Mouse (Mus musculus) embryonic facial prominence, embryonic 10.5 days (tissue): ENCODE measurements around the gene Pelo. TPM values are rescaled to one million over a fixed set of nuclear protein-coding genes. Genes with fewer than 3 reads are reported as not detected.
A peak's percentile ranks its signal among the peaks of the same experiment; 100 is the strongest.

ENCODE experiments used
- DNase-seq: peaks from one replicate; pipeline ENCODE4 v3.0.0-alpha.2; 2017; ENCODE audit warnings: low spot score
- H3K27ac ChIP-seq: fragments of 300-500 bp; sonication (generic); replicated peaks from 2 replicates; pipeline ENCODE4 v1.5.1; 2016; ENCODE audit warnings: mild to moderate bottlenecking
- H3K27me3 ChIP-seq: fragments of 300-500 bp; sonication (generic); replicated peaks from 2 replicates; pipeline ENCODE4 v1.6.1; 2016; ENCODE audit warnings: low read depth, mild to moderate bottlenecking; ENCODE audit not compliant: poor library complexity, severe bottlenecking
- H3K36me3 ChIP-seq: fragments of 300-500 bp; sonication (generic); replicated peaks from 2 replicates; pipeline ENCODE4 v1.6.1; 2016; ENCODE audit warnings: mild to moderate bottlenecking, moderate library complexity
- H3K4me1 ChIP-seq: fragments of 300-500 bp; sonication (generic); 2 replicates; pipeline ENCODE4 v1.6.1; 2016
- H3K4me3 ChIP-seq: fragments of 300-500 bp; sonication (generic); 2 replicates; pipeline ENCODE4 v1.5.1; 2016; ENCODE audit warnings: mild to moderate bottlenecking, moderate library complexity
- H3K9me3 ChIP-seq: fragments of 300-500 bp; sonication (generic); 2 replicates; pipeline ENCODE4 v1.6.1; 2016; ENCODE audit warnings: mild to moderate bottlenecking
- WGBS: fragments of 180-500 bp; shearing (Covaris S2); methylation state at CpG from one replicate; pipeline ENCODE4 v1.1.7; 2016; 5-methylcytosine and 5-hydroxymethylcytosine counted together
- polyA plus RNA-seq: library from polyadenylated mRNA; unstranded; fragments of >200 nt; fragmentation: Nextera tagmentation; extraction: Ambion mirVana; gene quantifications from 2 replicates; pipeline ENCODE4 v1.2.1, GENCODE M21; 2016

Pelo gene
- polyA plus RNA-seq = 5.6 and 6.0 TPM in 2 replicates

DNA sequence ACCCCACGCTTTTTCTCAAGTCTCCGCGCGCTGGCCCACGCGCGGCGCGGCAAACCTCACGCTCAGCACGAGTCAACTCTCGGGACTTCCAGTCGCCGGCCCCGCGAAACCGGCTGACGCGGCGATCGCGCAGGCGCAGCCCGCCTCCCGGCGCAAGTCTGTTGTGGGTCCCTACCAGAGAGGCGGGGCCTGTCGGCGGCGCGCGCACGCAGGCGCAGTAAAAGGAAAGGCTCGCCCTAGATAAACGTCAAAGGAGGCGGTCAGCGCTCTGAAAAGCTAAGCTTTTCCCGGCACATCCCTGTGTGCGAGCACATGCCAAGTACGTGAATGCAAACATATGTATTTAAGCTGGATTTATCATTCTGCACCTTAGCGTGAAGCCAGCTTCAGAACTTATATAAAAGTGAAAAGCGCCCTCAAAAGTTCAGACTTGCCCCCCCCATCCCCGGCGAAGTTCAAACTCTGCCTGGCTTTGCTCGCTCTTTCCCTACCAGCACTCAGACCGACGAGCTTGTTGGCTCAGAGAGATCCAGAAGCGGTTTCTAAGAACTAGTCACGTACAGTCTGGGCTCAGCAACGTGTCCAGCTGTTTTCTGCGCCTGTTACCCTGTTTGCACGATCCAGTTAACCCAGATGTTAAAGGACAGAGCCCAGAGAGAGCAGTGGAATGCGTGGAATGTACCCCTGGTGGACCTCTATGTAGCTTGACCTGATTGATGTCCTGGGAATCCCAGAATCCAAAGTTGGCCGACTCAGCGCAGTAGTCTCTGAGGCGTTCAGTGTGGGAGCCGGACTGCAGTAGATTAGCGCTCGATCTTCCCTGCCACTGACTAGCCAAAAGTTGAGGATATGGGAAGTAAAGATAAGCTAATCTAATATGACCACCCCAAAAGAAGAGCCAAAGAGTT lies at the start of gene Pelo:
TSS of gene Pelo (minus strand) at position 118 of the 908 bp plus-strand sequence.
- H3K4me1 ChIP-seq = peaks cover 22% of the 10 kb centered on the region
- H3K4me3 ChIP-seq = peak within 1 kb of the TSS; percentile 69
- WGBS = 1% methylated on average over 60 of the region's 60 CpGs
- peaks cover 38% of the 10 kb centered on the region for H3K36me3 ChIP-seq
- no peaks in the 10 kb centered on the region for H3K27me3 ChIP-seq
- H3K9me3 ChIP-seq = peaks cover 6% of the 10 kb centered on the region; the same call in 1 of the 2 replicates
- peak within 1 kb of the TSS; percentile 91 for H3K27ac ChIP-seq
- DNase-seq = peak; percentile 94

DNA sequence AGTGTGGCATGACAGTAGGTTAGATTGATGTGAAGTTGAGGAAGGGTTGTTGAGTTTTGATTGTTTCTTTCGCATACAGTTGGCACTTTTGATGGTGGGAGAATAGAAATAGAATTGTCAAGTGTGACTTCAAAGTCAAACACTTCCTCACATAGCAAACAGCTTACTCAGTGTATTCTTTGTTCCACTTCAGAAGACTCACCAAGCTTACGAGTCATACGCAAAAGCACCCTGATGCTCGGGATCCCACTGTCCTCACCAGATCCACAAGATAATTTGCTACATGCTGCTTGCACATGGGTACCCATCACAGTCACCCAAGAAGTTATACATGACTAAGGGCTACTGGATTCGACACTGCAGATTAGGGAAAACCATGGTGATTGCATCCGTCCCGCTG lies 48.5 kb upstream of the Pelo start:
- DNase-seq = no peak
- 91% methylated on average over 7 of the region's 7 CpGs for WGBS

DNA sequence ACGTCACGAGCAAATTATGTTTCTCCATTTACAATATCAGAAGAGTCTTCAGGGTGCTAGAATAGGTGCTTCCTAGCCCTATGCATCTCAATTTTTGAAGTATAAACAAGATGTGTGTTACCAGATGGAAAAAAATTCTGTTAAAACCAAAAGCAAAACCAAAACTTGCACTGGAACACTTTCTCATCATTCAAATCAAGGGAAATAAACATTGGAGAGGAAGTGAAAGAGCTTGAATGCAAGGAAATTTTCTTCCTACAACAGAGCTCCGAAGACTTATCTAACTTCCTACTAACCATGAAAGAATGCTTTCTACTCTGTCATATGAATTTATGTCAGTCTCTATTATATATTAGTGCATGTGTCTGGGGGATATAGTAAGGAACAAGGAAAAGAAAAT lies 46.8 kb upstream of the Pelo start:
- H3K36me3 ChIP-seq = no peaks in the 10 kb centered on the region
- no peaks in the 10 kb centered on the region for H3K9me3 ChIP-seq
- no peak for DNase-seq
- H3K4me3 ChIP-seq = no peak overlapping the region
- peaks cover 7% of the 10 kb centered on the region; the same call in 1 of the 2 replicates for H3K4me1 ChIP-seq
- H3K27ac ChIP-seq = no peak overlapping the region
- no peaks in the 10 kb centered on the region for H3K27me3 ChIP-seq
- WGBS = 89% methylated on average over 3 of the region's 3 CpGs

More for the DNA sequence above, 48.5 kb upstream of the Pelo start:
- H3K4me1 ChIP-seq = no peaks in the 10 kb centered on the region
- H3K27me3 ChIP-seq = no peaks in the 10 kb centered on the region
- no peaks in the 10 kb centered on the region for H3K9me3 ChIP-seq
- no peak overlapping the region for H3K4me3 ChIP-seq
- no peak overlapping the region for H3K27ac ChIP-seq
- H3K36me3 ChIP-seq = no peaks in the 10 kb centered on the region

DNA sequence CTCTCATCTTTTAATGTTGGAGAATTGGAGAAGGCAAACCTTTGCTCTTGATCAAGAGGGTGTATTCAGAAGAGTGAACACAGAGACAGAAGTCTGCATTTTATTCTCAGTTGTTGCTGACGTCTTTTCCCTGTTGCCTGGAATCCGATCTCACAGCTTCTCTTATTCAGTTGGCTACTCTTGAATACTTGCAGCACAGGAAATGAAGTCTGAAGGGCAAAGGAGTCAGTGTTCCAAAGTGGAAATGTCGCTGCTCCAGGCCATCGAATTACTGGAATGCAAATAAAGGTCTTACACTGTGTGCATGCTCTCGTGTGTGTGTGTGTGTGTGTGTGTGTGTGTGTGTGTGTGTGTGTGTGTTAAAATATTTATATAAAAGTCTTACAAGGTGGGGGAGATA lies 42.4 kb upstream of the Pelo start:
- no peak overlapping the region for H3K4me3 ChIP-seq
- no peaks in the 10 kb centered on the region for H3K27me3 ChIP-seq
- H3K4me1 ChIP-seq = peaks cover 7% of the 10 kb centered on the region; the same call in 1 of the 2 replicates
- H3K27ac ChIP-seq = no peak overlapping the region
- no peaks in the 10 kb centered on the region for H3K36me3 ChIP-seq
- no peaks in the 10 kb centered on the region for H3K9me3 ChIP-seq
- peak; percentile 31 for DNase-seq
- WGBS = 15% methylated on average over 5 of the region's 5 CpGs

DNA sequence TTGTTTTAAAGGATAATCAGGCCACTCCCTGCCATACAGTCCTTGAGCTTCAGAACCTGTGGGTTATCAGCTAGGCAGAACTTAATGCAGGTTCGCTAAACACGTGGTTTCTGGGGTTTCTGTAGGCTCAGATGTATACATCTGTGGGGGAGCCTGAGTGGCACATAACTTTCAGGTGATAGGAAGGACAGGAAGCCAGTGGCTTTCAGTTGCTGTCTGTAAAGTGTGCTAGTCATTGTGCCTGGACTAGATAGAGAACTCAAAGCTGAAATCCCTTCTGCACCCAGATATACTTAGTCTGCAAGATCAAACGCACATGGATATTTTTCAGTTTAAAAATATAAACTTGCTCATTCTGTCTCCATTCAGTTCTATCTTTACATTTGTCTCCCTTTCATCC lies 41.4 kb upstream of the Pelo start:
- no peak for DNase-seq
- WGBS = 76% methylated on average over 3 of the region's 3 CpGs
- H3K36me3 ChIP-seq = no peaks in the 10 kb centered on the region
- H3K4me3 ChIP-seq = no peak overlapping the region
- H3K9me3 ChIP-seq = no peaks in the 10 kb centered on the region
- H3K27ac ChIP-seq = no peak overlapping the region
- H3K27me3 ChIP-seq = no peaks in the 10 kb centered on the region
- peaks cover 7% of the 10 kb centered on the region; the same call in 1 of the 2 replicates for H3K4me1 ChIP-seq

DNA sequence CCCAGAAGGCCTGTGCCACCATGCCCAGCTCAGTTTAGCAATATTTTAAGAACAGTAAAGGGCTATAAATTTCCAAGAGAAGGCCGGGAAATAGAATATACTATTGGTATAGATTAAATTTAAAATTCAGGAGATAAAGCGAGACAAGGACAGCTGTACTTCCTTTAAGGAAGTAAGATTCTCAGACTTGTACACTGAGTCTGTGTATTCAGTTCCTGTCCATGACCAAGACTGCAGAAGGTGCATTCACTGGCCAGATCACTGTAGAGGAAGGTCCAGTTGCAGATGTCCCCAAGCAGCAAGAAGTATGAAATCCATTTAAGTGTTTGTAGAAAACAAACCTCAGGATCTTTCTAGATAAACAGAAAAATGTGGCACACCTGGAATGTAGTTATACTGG lies 40.0 kb upstream of the Pelo start:
- peaks cover 7% of the 10 kb centered on the region; the same call in 1 of the 2 replicates for H3K4me1 ChIP-seq
- H3K9me3 ChIP-seq = no peaks in the 10 kb centered on the region
- 86% methylated on average over 2 of the region's 2 CpGs for WGBS
- no peak for DNase-seq
- no peak overlapping the region for H3K4me3 ChIP-seq
- no peaks in the 10 kb centered on the region for H3K27me3 ChIP-seq
- H3K27ac ChIP-seq = no peak overlapping the region
- no peaks in the 10 kb centered on the region for H3K36me3 ChIP-seq

DNA sequence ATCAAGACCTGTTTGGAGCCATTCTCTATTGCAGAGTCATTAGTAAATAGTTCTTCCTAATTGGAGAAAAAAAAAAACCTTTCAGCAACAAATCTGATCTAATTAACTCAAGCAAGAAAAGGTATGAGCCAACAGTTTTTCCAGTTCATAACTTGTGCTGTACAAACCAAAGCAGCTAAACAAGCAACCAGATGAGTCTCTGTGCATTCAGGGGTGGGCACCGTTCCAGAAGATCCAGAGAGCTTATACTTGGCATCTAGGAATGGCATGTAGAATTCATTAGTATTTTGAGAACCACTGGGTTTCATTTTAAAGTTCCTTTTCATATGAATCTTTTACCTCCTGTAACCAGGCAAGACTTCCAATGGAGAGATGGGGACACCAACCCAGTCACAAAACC lies 37.8 kb upstream of the Pelo start:
- Histone ChIP-seq H3K36me3 (no peaks in the 10 kb centered on the region), H3K4me3 (no peak overlapping the region), H3K27ac (no peak overlapping the region), H3K27me3 (no peaks in the 10 kb centered on the region), H3K9me3 (no peaks in the 10 kb centered on the region), H3K4me1 (peaks cover 7% of the 10 kb centered on the region; the same call in 1 of the 2 replicates)
- DNase-seq = no peak
- 91% methylated on average over 1 of the region's 1 CpGs for WGBS

DNA sequence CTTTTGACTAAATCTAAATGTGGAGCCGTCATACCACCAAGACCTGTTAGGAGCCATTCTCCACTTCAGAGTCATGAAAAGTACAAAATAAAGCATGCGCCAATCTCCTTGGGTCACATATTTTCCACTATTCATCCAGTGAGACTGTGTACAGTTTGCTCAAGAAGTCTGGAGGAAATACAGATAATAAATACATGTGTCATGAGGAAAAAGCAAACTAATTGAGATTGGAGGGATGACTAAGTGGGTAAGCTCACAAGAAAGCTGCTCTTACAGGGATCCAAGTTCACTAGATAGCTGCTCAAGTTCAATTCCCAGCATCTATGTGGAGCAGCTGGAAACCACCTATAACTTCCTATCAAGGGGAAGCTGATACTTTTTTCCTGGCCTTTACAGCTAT lies 36.5 kb upstream of the Pelo start:
- no peaks in the 10 kb centered on the region for H3K9me3 ChIP-seq
- H3K27ac ChIP-seq = no peak overlapping the region
- no peak overlapping the region for H3K4me3 ChIP-seq
- no peaks in the 10 kb centered on the region for H3K4me1 ChIP-seq
- DNase-seq = no peak
- H3K27me3 ChIP-seq = no peaks in the 10 kb centered on the region
- 92% methylated on average over 2 of the region's 2 CpGs for whole genome bisulfite sequencing
- no peaks in the 10 kb centered on the region for H3K36me3 ChIP-seq

DNA sequence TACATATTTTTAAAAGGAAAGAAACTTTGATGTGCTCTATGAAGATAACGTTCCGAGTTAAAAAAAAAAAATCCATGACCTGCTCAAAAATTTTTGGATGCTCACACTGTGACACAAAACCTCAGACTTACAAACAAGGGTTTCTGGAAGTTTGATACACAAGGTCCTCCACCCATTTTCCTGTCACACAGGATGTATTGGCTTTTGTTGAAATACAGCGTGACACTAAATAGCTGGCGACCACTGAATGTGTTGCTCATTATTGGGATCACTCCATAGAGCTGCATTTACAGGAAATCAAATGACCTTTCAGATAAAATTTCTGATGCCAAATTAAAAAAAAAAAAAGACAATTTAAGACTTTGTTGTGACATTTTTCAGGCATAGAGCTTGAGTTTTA lies 35.1 kb upstream of the Pelo start:
- 92% methylated on average over 4 of the region's 4 CpGs for whole genome bisulfite sequencing
- Histone ChIP-seq H3K4me3 (no peak overlapping the region), H3K27me3 (no peaks in the 10 kb centered on the region), H3K9me3 (no peaks in the 10 kb centered on the region), H3K36me3 (no peaks in the 10 kb centered on the region), H3K4me1 (no peaks in the 10 kb centered on the region), H3K27ac (no peak overlapping the region)
- no peak for DNase-seq

DNA sequence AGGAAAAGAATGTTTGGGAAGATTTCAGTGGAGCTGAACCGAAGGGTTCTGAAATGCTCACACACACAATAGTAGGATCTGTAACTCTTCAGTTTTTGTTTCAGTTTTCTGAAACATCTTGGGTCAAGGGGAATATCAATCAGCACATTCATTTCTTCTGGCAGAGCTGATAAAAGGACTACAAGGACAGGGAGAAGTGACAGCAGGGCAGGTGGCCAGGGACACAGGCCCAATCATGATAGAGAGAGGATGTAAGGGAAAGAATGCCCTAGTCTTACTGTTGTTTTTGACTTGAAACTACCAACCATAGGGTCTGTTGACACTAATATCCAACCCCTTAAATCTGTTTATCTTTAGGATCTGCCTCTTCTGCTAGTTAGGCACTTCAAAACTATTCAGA lies 34.5 kb upstream of the Pelo start:
- DNase-seq = no peak
- H3K36me3 ChIP-seq = no peaks in the 10 kb centered on the region
- no peaks in the 10 kb centered on the region for H3K27me3 ChIP-seq
- H3K27ac ChIP-seq = no peak overlapping the region
- WGBS = 84% methylated on average over 1 of the region's 1 CpGs
- H3K4me3 ChIP-seq = no peak overlapping the region
- no peaks in the 10 kb centered on the region for H3K9me3 ChIP-seq
- no peaks in the 10 kb centered on the region for H3K4me1 ChIP-seq

DNA sequence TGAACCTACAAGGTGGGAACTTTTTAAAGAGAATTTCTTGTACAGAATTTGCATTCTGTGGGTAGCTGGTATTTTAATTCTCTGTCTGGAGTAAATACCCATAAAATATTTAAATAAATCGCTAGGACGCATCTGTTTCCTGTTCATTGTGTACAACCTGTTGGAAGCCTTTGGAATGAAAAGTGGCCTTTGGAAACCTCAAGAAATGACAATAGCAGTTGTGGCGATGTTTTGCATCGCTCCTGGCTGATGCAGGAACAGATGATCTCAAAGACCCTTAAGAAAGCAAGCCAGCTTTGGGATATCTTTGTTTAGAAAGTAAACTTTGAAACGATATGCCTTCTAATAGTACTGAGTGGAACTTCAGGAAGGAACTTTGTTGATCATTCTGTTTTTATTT lies 28.8 kb upstream of the Pelo start:
- WGBS = 74% methylated on average over 5 of the region's 5 CpGs
- no peak overlapping the region for H3K4me3 ChIP-seq
- no peak for DNase-seq
- H3K27me3 ChIP-seq = no peaks in the 10 kb centered on the region
- H3K9me3 ChIP-seq = no peaks in the 10 kb centered on the region
- no peaks in the 10 kb centered on the region for H3K36me3 ChIP-seq
- no peaks in the 10 kb centered on the region for H3K4me1 ChIP-seq
- H3K27ac ChIP-seq = no peak overlapping the region

DNA sequence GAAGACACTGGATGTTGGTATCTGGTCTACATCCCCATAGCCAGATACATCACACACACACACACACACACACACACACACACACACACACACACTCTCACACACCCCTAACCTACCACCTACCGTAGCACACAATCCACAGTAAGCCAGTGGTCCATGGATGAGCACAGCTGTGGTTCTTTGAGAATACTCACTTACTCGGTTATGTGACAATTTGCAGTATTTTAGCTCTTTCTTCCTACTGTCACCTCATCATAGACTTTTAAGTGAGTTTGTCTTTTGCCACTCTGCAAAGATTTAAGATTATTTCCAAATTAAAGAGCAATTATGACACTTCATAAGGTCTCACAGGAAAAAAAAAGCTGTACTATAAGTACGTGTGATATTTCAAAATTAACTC lies 28.2 kb upstream of the Pelo start:
- Histone ChIP-seq H3K27me3 (no peaks in the 10 kb centered on the region), H3K27ac (no peak overlapping the region), H3K36me3 (no peaks in the 10 kb centered on the region)

DNA sequence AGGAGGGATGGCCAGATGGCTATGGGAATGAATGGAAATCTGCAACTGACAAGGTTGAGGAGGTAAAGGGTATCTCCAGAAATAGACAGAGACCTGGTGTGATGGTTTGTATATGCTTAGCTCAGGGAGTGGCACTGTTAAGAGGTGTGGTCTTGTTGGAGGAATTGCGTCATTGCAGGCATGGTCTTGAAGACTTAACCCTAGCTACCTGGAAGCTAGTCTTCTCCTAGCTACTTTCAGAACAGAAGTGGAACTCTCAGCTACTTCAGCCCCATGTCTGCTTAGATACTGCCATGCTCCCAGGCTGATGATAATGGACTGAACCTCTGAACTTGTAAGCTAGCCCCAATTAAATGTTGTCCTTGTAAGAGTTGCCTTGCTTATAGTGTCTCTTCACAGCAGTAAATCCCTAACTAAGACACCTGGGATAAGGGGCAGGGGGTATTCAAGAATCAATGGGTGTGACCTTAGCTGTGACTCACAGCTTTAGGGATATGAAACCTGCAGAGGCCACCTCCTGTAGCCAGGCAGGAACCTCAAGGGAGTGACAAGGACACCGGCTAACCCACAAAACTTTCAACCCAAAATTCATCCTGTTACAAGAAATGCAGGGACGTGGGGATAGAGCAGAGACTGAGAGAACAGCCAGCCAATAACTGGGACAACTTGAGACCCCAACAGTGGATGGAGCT lies 27.1 kb upstream of the Pelo start:
- H3K36me3 ChIP-seq = no peaks in the 10 kb centered on the region
- H3K4me1 ChIP-seq = no peaks in the 10 kb centered on the region
- no peak overlapping the region for H3K4me3 ChIP-seq
- WGBS = 82% methylated on average over 3 of the region's 3 CpGs
- no peaks in the 10 kb centered on the region for H3K27me3 ChIP-seq
- no peak for DNase-seq
- no peak overlapping the region for H3K27ac ChIP-seq
- no peaks in the 10 kb centered on the region for H3K9me3 ChIP-seq

More for the DNA sequence above, 28.2 kb upstream of the Pelo start:
- 89% methylated on average over 3 of the region's 3 CpGs for WGBS
- no peaks in the 10 kb centered on the region for H3K9me3 ChIP-seq
- H3K4me1 ChIP-seq = no peaks in the 10 kb centered on the region
- no peak for DNase-seq
- no peak overlapping the region for H3K4me3 ChIP-seq
